Mouse (Mus musculus) heart, embryonic 11.5 days (tissue): ENCODE measurements around the gene Gnai1. TPM values are rescaled to one million over a fixed set of nuclear protein-coding genes. Genes with fewer than 3 reads are reported as not detected.

Experiments
- ATAC-seq: fragments of 200-750 bp; cut with Nextera tagmentation; replicated peaks from 2 replicates; pipeline ENCODE4 v1.8.0; 2017; ENCODE audit warnings: moderate library complexity; ENCODE audit not compliant: insufficient number of reproducible peaks, low FRiP score, low TSS enrichment
- H3K27ac ChIP-seq: fragments of 300-500 bp; sonication (generic); 2 replicates; pipeline ENCODE4 v1.5.1; 2014; ENCODE audit warnings: mild to moderate bottlenecking, low read depth, low read length
- H3K27me3 ChIP-seq: fragments of 300-500 bp; sonication (generic); 2 replicates; pipeline ENCODE4 v1.6.1; 2014; ENCODE audit warnings: mild to moderate bottlenecking, low read length, mixed read lengths; ENCODE audit not compliant: control insufficient read depth, insufficient read depth
- H3K36me3 ChIP-seq: fragments of 300-500 bp; sonication (generic); 2 replicates; pipeline ENCODE4 v1.6.1; 2014; ENCODE audit warnings: mild to moderate bottlenecking, low read length, moderate library complexity, mixed read lengths; ENCODE audit not compliant: control insufficient read depth, insufficient read depth
- H3K4me1 ChIP-seq: fragments of 300-500 bp; sonication (generic); 2 replicates; pipeline ENCODE4 v1.6.1; 2014; ENCODE audit warnings: low read length; ENCODE audit not compliant: control insufficient read depth, insufficient read depth
- H3K4me2 ChIP-seq: fragments of 300-500 bp; sonication (generic); 2 replicates; pipeline ENCODE4 v1.6.1; 2014; ENCODE audit warnings: mild to moderate bottlenecking, moderate library complexity
- H3K4me3 ChIP-seq: fragments of 300-500 bp; sonication (generic); 2 replicates; pipeline ENCODE4 v1.5.1; 2014; ENCODE audit warnings: low read depth, low read length
- H3K9ac ChIP-seq: fragments of 300-500 bp; sonication (generic); 2 replicates; pipeline ENCODE4 v1.6.1; 2014; ENCODE audit warnings: mild to moderate bottlenecking, low read depth, low read length, moderate library complexity
- H3K9me3 ChIP-seq: fragments of 300-500 bp; sonication (generic); replicated peaks from 2 replicates; pipeline ENCODE4 v1.6.1; 2016; ENCODE audit warnings: low read length; ENCODE audit not compliant: control insufficient read depth
- WGBS: fragments of 180-500 bp; shearing (Covaris S2); extraction: QIAGEN DNeasy Blood & Tissue Kit; methylation state at CpG from one replicate; pipeline ENCODE4 v1.1.7; 2014; ENCODE audit not compliant: insufficient replicate concordance; 5-methylcytosine and 5-hydroxymethylcytosine counted together
- polyA plus RNA-seq: library from polyadenylated mRNA; unstranded; fragments of >200 nt; fragmentation: Nextera tagmentation; extraction: Ambion mirVana; gene quantifications from 2 replicates; pipeline ENCODE4 v1.2.1, GENCODE M21; 2014

Gnai1 gene
- polyA plus RNA-seq: 21.4 and 28.9 TPM in 2 replicates

- Histone ChIP-seq H3K36me3 (no peaks in the 10 kb centered on the region), H3K9ac (peak within 1 kb of the TSS; percentile 87), H3K27me3 (no peaks in the 10 kb centered on the region), H3K4me3 (peak within 1 kb of the TSS; percentile 83), H3K4me2 (peak within 1 kb of the TSS; percentile 93), H3K27ac (peak within 1 kb of the TSS; percentile 62; the same call in 1 of the 2 replicates), H3K4me1 (0 out of 2 replicates have a peak, but pooled peaks cover 3% of the 10 kb centered on the region), H3K9me3 (no peaks in the 10 kb centered on the region)
- peak; percentile 91 for ATAC-seq
- WGBS: under 1% methylated on average over 49 of the region's 76 CpGs
Measured at GRCm38 (mm10) chr5:18360281-18360819, at the start of gene Gnai1. Gene Gnai1, minus strand, starts transcription at chr5:18360355.

- H3K4me2 ChIP-seq: no peak overlapping the region
- H3K4me3 ChIP-seq: no peak overlapping the region
- no peaks in the 10 kb centered on the region for H3K9me3 ChIP-seq
- no peaks in the 10 kb centered on the region for H3K4me1 ChIP-seq
- H3K27ac ChIP-seq: no peak overlapping the region
- H3K27me3 ChIP-seq: no peaks in the 10 kb centered on the region
- no peak for ATAC-seq
- no peaks in the 10 kb centered on the region for H3K36me3 ChIP-seq
- H3K9ac ChIP-seq: no peak overlapping the region
- 3% methylated on average over 2 of the region's 2 CpGs for WGBS
Measured at GRCm38 (mm10) chr5:18367864-18368263, 7.7 kb upstream of the Gnai1 start.

GRCm38 (mm10) chr5:18365460-18365859 lies 5.3 kb upstream of the Gnai1 start:
- 87% methylated on average over 3 of the region's 3 CpGs for WGBS
- Histone ChIP-seq H3K9me3 (no peaks in the 10 kb centered on the region), H3K27ac (no peak overlapping the region), H3K27me3 (no peaks in the 10 kb centered on the region), H3K36me3 (no peaks in the 10 kb centered on the region), H3K4me2 (no peak overlapping the region), H3K4me3 (no peak overlapping the region), H3K4me1 (no peaks in the 10 kb centered on the region), H3K9ac (no peak overlapping the region)
- no peak for ATAC-seq

GRCm38 (mm10) chr5:18360956-18361355 lies 801 bp upstream of the Gnai1 start:
- Histone ChIP-seq H3K9ac (peak overlapping the region; percentile 87; the same call in 1 of the 2 replicates), H3K4me3 (peak overlapping the region; percentile 83), H3K4me1 (0 out of 2 replicates have a peak, but pooled peaks cover 3% of the 10 kb centered on the region), H3K27ac (no peak overlapping the region), H3K4me2 (peak overlapping the region; percentile 93), H3K36me3 (no peaks in the 10 kb centered on the region), H3K9me3 (no peaks in the 10 kb centered on the region), H3K27me3 (no peaks in the 10 kb centered on the region)
- ATAC-seq: no peak
- WGBS: 29% methylated on average over 6 of the region's 6 CpGs

- Histone ChIP-seq H3K36me3 (no peaks in the 10 kb centered on the region), H3K27me3 (no peaks in the 10 kb centered on the region), H3K4me2 (peak overlapping the region; percentile 93), H3K9me3 (no peaks in the 10 kb centered on the region), H3K4me1 (0 out of 2 replicates have a peak, but pooled peaks cover 3% of the 10 kb centered on the region), H3K4me3 (peak overlapping the region; percentile 83), H3K9ac (peak overlapping the region; percentile 87), H3K27ac (peak overlapping the region; percentile 62; the same call in 1 of the 2 replicates)
- WGBS: under 1% methylated on average over 76 of the region's 76 CpGs
- peak; percentile 80 for ATAC-seq
Measured at GRCm38 (mm10) chr5:18359376-18360280, 527 bp downstream of the Gnai1 start.

- ATAC-seq: no peak
- H3K9ac ChIP-seq: no peak overlapping the region
- H3K36me3 ChIP-seq: no peaks in the 10 kb centered on the region
- H3K4me3 ChIP-seq: peak overlapping the region; percentile 83
- peak overlapping the region; percentile 93 for H3K4me2 ChIP-seq
- WGBS: 38% methylated on average over 6 of the region's 6 CpGs
- 0 out of 2 replicates have a peak, but pooled peaks cover 3% of the 10 kb centered on the region for H3K4me1 ChIP-seq
- H3K9me3 ChIP-seq: no peaks in the 10 kb centered on the region
- no peak overlapping the region for H3K27ac ChIP-seq
- no peaks in the 10 kb centered on the region for H3K27me3 ChIP-seq
Measured at GRCm38 (mm10) chr5:18358778-18359177, 1.4 kb downstream of the Gnai1 start.

GRCm38 (mm10) chr5:18358191-18358590 lies 2.0 kb downstream of the Gnai1 start:
- no peak overlapping the region for H3K27ac ChIP-seq
- H3K27me3 ChIP-seq: no peaks in the 10 kb centered on the region
- WGBS: 14% methylated on average over 3 of the region's 3 CpGs
- H3K9ac ChIP-seq: no peak overlapping the region
- ATAC-seq: no peak
- H3K4me3 ChIP-seq: no peak overlapping the region
- H3K9me3 ChIP-seq: no peaks in the 10 kb centered on the region
- no peak overlapping the region for H3K4me2 ChIP-seq
- H3K36me3 ChIP-seq: no peaks in the 10 kb centered on the region
- 0 out of 2 replicates have a peak, but pooled peaks cover 3% of the 10 kb centered on the region for H3K4me1 ChIP-seq

GRCm38 (mm10) chr5:18347297-18347696 lies 12.9 kb downstream of the Gnai1 start:
- H3K4me1 ChIP-seq: peaks cover 4% of the 10 kb centered on the region; the same call in 1 of the 2 replicates
- ATAC-seq: no peak
- H3K4me2 ChIP-seq: no peak overlapping the region
- no peak overlapping the region for H3K9ac ChIP-seq
- H3K9me3 ChIP-seq: no peaks in the 10 kb centered on the region
- H3K4me3 ChIP-seq: no peak overlapping the region
- H3K36me3 ChIP-seq: no peaks in the 10 kb centered on the region
- WGBS: 88% methylated on average over 3 of the region's 3 CpGs
- no peak overlapping the region for H3K27ac ChIP-seq
- H3K27me3 ChIP-seq: no peaks in the 10 kb centered on the region
